Mouse (Mus musculus) heart, adult 2 months (tissue): ENCODE data around the gene Arl4a.

ENCODE experiments used
- CTCF ChIP-seq: fragments of 200-600 bp; IDR thresholded peaks from 2 replicates; pipeline ENCODE4 v1.8.1; 2022; ENCODE audit warnings: antibody characterized with exemption, mild to moderate bottlenecking, moderate library complexity
- EP300 ChIP-seq: fragments of 200-500 bp; IDR thresholded peaks from 2 replicates; pipeline ENCODE4 v1.6.1; 2011; ENCODE audit warnings: low read depth, low read length, control low read depth; ENCODE audit not compliant: insufficient read depth
- POLR2A ChIP-seq: fragments of 200-500 bp; IDR thresholded peaks from 2 replicates; pipeline ENCODE4 v1.6.1; 2011; ENCODE audit warnings: mild to moderate bottlenecking, low read depth, low read length, control low read depth; ENCODE audit not compliant: insufficient read depth

DNA sequence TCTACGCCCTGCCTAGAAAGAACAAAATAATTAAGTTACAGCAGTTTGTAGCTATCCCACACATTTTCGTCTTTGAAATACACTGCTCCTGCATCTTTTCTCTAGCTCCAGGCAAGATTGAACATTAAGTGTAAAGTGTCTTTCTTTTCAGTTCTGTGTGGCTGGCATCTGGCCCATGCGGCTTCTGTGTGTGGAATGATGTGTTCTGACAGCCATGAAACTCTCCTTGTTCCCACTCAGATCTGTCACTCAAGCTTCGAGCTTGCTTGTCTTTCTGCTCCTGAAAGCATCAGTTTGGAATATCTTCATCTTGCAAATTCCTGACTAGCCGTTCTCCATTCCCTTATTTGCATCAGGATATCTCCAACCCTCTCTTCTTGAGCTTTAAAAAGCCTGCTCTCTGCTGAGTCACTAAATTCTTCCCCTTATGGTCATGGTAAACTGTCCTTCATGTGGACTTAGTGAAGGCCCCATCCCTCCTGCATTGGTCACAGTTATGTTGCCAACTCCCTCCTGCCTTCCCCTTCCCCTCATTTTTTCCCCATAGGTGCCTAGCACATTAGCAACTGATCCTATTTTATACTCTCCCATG is 48.0 kb upstream of the Arl4a start:
- TF ChIP-seq CTCF (no peak), POLR2A (no peak), EP300 (no peak)
